Mouse (Mus musculus): Measurements from ENCODE around the gene Cd274. TPM values are rescaled to one million over a fixed set of nuclear protein-coding genes. Genes with fewer than 3 reads are reported as not detected.

The Cd274 gene
- total RNA-seq, 1 experiment, result 0.62 TPM

GRCm38 (mm10) chr19:29430516-29430915 lies 63.3 kb downstream of the Cd274 start:
- Histone ChIP-seq H3K27ac (ENCODE audit: insufficient read depth, low read depth, low read length, poor library complexity, severe bottlenecking) (no peak overlapping the region), H3K9ac (ENCODE audit: insufficient read depth, low read depth, low read length, poor library complexity, severe bottlenecking) (no peak overlapping the region), H3K36me3 (ENCODE audit: control insufficient read depth, insufficient read depth, low read length, poor library complexity, severe bottlenecking) (no peaks in the 10 kb centered on the region), H3K9me3 (ENCODE audit: control insufficient read depth, insufficient read depth, low read depth, low read length) (no peaks in the 10 kb centered on the region), H3K4me3 (ENCODE audit: insufficient read depth in 1 of 2, low read depth in 1 of 2, low read length in 2 of 2, poor library complexity in 1 of 2, severe bottlenecking in 1 of 2) (no peak overlapping the region), H3K4me1 (ENCODE audit: control insufficient read depth in 2 of 2, insufficient read depth in 2 of 2, low read length in 2 of 2, poor library complexity in 1 of 2) (no peaks in the 10 kb centered on the region)
- in situ Hi-C loops (cut with MboI; ENCODE audit: low sequenced_read_pairs in 2 of 2, unreplicated experiment in 2 of 2), result no loop called here
- DNase-seq (ENCODE audit: low read depth, low spot score), result no peak
- TF ChIP-seq ZC3H11A (IDR thresholded peaks at IDR 0.05; ENCODE audit: borderline replicate concordance, low read depth, low read length) (no peak), MAFK (IDR thresholded peaks at IDR 0.05; ENCODE audit: insufficient read depth, low read depth, low read length) (no peak)

GRCm38 (mm10) chr19:29430953-29431352 lies 63.7 kb downstream of the Cd274 start:
- H3K4me1 ChIP-seq (ENCODE audit: control insufficient read depth in 2 of 2, insufficient read depth in 2 of 2, low read length in 2 of 2, poor library complexity in 1 of 2), result no peaks in the 10 kb centered on the region
- no peaks in the 10 kb centered on the region for H3K36me3 ChIP-seq (ENCODE audit: control insufficient read depth, insufficient read depth, low read length, poor library complexity, severe bottlenecking)
- H3K9ac ChIP-seq (ENCODE audit: insufficient read depth, low read depth, low read length, poor library complexity, severe bottlenecking), result no peak overlapping the region
- H3K9me3 ChIP-seq (ENCODE audit: control insufficient read depth, insufficient read depth, low read depth, low read length), result no peaks in the 10 kb centered on the region
- in situ Hi-C loops (cut with MboI; ENCODE audit: low sequenced_read_pairs in 2 of 2, unreplicated experiment in 2 of 2), result no loop called here
- no peak overlapping the region for H3K27ac ChIP-seq (ENCODE audit: insufficient read depth, low read depth, low read length, poor library complexity, severe bottlenecking)
- DNase-seq (ENCODE audit: low read depth, low spot score), result no peak
- H3K4me3 ChIP-seq (ENCODE audit: insufficient read depth in 1 of 2, low read depth in 1 of 2, low read length in 2 of 2, poor library complexity in 1 of 2, severe bottlenecking in 1 of 2), result no peak overlapping the region
- TF ChIP-seq CHD2 (IDR thresholded peaks at IDR 0.05; ENCODE audit: low read depth, low read length) (no peak), HCFC1 (IDR thresholded peaks at IDR 0.05; ENCODE audit: borderline replicate concordance, insufficient read depth, low read length) (no peak), ZNF384 (IDR thresholded peaks at IDR 0.05; ENCODE audit: low read depth, low read length) (no peak), ZC3H11A (IDR thresholded peaks at IDR 0.05; ENCODE audit: borderline replicate concordance, low read depth, low read length) (no peak), MAFK (IDR thresholded peaks at IDR 0.05; ENCODE audit: insufficient read depth, low read depth, low read length) (no peak)

- Histone ChIP-seq H3K9me3 (ENCODE audit: control insufficient read depth, insufficient read depth, low read depth, low read length) (no peaks in the 10 kb centered on the region), H3K36me3 (ENCODE audit: control insufficient read depth, insufficient read depth, low read length, poor library complexity, severe bottlenecking) (no peaks in the 10 kb centered on the region), H3K27ac (ENCODE audit: insufficient read depth, low read depth, low read length, poor library complexity, severe bottlenecking) (no peak overlapping the region), H3K4me3 (ENCODE audit: insufficient read depth in 1 of 2, low read depth in 1 of 2, low read length in 2 of 2, poor library complexity in 1 of 2, severe bottlenecking in 1 of 2) (no peak overlapping the region), H3K4me1 (ENCODE audit: control insufficient read depth in 2 of 2, insufficient read depth in 2 of 2, low read length in 2 of 2, poor library complexity in 1 of 2) (no peaks in the 10 kb centered on the region), H3K9ac (ENCODE audit: insufficient read depth, low read depth, low read length, poor library complexity, severe bottlenecking) (no peak overlapping the region)
- in situ Hi-C loops (cut with MboI; ENCODE audit: low sequenced_read_pairs in 2 of 2, unreplicated experiment in 2 of 2), result no loop called here
- TF ChIP-seq CHD2 (IDR thresholded peaks at IDR 0.05; ENCODE audit: low read depth, low read length) (no peak), ZC3H11A (IDR thresholded peaks at IDR 0.05; ENCODE audit: borderline replicate concordance, low read depth, low read length) (no peak), ZNF384 (IDR thresholded peaks at IDR 0.05; ENCODE audit: low read depth, low read length) (no peak), HCFC1 (IDR thresholded peaks at IDR 0.05; ENCODE audit: borderline replicate concordance, insufficient read depth, low read length) (no peak), MAFK (IDR thresholded peaks at IDR 0.05; ENCODE audit: insufficient read depth, low read depth, low read length) (no peak)
- no peak for DNase-seq (ENCODE audit: low read depth, low spot score)
These were observed 69.7 kb downstream of the Cd274 start for GRCm38 (mm10) chr19:29436793-29437479.

Other genes starting within 250 kb of the Cd274 start
- gene Jak2, start 115.6 kb upstream of the Cd274 start, total RNA-seq (2012; rRNA removed), result 5.1 and 12.2 TPM in 2 replicates
- 1.7 and 3.2 TPM in 2 replicates for gene Insl6, start 42.1 kb upstream of the Cd274 start, total RNA-seq (2012; rRNA removed)
- gene Rln1, start 32.8 kb upstream of the Cd274 start, total RNA-seq (2012; rRNA removed), result 3.4 and 4.1 TPM in 2 replicates
- 13.6 and 15.7 TPM in 2 replicates for gene Plgrkt, start 65 bp upstream of the Cd274 start, total RNA-seq (2012; rRNA removed)
- gene Pdcd1lg2, start 43.5 kb downstream of the Cd274 start, total RNA-seq (2012; rRNA removed), result not detected in 2 replicates
- gene Ric1, start 154.8 kb downstream of the Cd274 start, total RNA-seq (2012; rRNA removed), result 30.7 and 37.4 TPM in 2 replicates